Mouse (Mus musculus) stomach, postnatal 0 days (tissue): ENCODE data around the gene Fam172a.

Experiments used
- CTCF ChIP-seq: IDR thresholded peaks from 2 replicates; pipeline ENCODE4 v1.5.1; 2016; ENCODE audit warnings: antibody characterized with exemption, low read depth, mild to moderate bottlenecking, moderate library complexity
- EP300 ChIP-seq: optimal IDR thresholded peaks from 2 replicates; pipeline ENCODE3; 2016; ENCODE audit warnings: antibody characterized with exemption

DNA sequence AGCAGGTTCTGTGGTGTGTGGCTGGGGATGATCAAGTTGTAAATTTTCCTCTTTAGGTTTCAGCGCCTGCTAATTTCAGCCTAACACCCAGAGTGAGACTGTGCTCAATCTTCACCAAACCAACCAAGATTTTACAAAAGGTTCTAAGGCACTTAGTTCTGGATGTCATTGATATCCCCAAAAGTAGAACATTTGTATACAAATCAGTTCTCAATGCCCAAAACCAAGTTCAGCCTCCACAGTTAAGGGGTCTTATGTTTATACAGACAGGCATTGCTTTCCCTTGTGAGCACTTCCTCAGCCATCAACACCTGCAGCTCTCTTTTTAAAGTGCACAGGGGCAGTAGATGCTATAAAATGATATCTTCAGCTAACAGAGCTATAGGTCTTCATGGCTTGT is 473.1 kb downstream of the Fam172a start:
- no peak for TF ChIP-seq EP300
- no peak for TF ChIP-seq CTCF
